Mouse (Mus musculus) G1E (cell line): ENCODE data around the gene Prrt3.

ENCODE experiments used
- CTCF ChIP-seq: IDR thresholded peaks from 2 replicates; pipeline ENCODE4 v1.5.1; 2012; ENCODE audit warnings: low read depth, low read length, inconsistent platforms, mixed read lengths
- TAL1 ChIP-seq: conservative IDR thresholded peaks from 2 replicates; pipeline ENCODE4 v1.6.1; 2012; ENCODE audit warnings: low read depth, low read length, inconsistent platforms, mixed read lengths

DNA sequence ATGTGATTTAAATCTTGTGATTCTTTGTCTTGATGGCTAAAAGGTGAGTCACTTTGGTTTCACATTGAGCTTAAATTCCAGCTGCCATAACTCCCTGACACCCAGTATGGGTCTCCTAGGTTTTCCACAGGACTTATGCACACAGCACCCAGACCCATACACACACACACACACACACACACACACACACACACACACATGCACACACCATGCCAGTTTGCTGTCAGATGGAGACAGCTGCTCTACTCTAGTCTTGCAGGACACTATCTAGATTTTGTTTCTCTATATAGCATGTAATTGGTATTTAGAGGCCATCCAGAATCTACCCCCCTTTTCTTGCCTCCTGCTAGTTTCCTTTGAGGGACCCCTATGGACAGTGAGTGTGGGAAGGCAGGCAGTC lies 5.4 kb upstream of the Prrt3 start:
- no peak for TF ChIP-seq CTCF
- TF ChIP-seq TAL1, result no peak
